Mouse (Mus musculus) thymus, postnatal 14 days (tissue): ENCODE measurements around the gene H2-K1.
"Not testable (repeated sequence)": the region's sequence is repeated elsewhere in the genome, so short reads cannot be mapped to it uniquely, and the experiment has no call there.

Experiments
- DNase-seq: peaks from one replicate; pipeline ENCODE4 v3.0.0; 2021

The H2-K1 gene

DNA sequence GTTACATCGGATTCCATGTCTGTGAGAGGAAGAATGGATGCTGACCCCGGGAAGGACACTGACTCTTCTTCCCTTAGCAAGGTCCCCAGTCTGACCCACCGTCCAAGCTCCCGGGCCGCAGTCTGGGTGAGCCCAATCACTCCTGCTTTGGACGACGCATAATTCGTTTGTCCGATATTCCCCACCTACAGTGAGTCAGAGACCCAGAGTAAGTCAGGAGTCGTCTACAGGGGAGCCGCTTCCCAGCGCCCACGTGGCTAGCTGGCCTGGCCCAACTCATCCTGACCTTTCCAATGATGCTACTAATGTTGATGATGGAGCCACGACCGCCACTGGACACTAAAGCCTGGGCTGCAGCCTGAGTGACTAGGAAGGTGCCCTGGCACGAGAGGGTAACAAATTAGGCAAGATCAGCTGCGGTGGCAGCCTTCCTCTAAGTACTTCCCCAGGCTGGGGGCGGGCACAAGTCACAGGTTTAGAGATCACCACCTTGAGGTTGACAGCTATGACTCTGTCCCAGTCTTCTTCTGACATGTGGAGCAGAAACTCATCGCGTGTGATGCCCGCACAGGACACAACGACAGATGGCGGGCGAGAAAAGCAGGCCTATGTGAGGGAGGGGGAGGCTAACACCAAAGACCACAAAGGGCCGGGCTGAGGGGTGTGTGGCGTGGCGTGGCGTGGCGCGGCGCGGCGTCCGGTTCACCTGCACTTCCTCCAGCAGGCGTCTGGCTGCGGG is 26.9 kb upstream of the H2-K1 start:
- peak; percentile 69 for DNase-seq

DNA sequence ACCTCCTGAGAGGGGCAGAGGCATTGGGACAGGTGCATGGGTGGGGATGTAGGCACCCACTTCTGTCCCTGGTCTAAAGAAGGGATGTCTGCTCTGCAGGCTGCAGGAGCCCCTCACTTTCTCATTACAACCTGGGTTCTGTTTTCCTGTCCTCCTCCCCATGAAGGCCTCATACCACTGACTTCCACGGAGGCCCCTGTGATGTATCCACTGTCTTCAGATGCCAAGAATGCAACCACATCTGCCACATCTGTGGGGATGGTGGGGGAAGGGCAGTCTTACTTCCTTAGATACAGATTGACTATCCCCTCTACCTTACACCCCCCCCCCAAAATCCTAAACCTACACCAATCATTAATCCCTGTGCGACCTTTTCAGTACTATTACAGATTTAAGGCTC is 26.1 kb upstream of the H2-K1 start:
- no peak for DNase-seq

DNA sequence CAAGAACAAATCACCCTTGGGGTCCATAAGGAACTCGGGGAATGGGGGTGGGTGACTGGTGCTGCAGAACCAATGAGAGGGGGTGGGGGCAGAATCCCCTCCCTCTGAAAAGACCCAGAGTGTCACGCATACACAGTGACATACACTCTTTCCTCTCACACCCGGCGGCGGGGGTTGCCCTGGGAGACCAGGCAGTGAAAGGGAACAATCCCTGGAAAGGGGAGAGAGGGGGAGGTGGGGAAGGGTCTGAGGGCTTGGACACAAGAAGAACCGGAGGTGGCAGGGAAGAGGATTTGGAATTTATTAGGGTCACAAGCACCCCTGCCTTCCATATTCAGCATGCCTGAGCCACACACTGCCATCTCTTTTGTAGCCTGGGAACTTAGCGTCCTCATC is 25.6 kb upstream of the H2-K1 start:
- DNase-seq, result no peak

DNA sequence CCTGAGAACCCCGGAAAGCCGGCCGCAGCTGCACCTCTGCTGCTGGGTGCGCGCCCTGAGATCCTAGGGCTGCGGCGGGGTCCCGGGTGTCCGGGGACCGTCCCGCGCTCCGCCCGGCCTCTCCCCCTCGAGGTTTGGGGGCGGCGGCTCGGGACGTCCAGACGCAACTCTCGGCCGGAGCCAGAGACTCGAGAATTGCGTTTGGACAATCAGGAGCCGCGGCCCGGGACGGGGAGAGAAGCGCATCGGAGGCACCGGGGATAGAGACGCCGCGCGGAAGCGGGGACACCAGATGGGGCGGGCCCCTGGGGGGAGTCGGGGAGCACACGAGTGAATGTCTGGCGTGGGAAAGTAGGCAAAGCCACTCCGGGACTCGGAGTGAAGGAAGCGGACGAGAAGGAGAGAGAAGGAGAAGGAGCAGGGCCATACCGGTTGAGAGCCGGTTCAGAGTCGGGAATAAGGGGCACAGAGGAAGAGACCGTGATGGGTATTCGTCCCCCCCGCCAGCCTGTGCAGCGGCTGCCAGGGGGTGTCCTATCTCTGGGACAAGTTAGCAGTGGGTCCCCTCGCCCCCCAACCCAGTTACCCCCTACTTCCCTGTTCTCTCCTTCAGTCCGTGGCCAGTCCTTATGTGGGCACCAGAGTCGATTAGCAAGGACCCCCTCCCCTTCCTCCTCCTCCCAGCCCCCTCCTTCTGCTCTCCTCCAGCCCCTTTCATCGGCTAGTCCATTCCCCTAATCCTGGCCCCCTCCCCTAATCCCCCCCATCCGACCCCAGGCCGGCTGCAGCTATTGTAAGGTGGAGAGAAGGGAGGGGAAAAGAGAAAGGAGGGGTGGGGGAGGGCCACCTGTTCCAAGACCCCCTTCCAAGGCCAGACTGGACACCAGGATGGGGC is 25.0 kb upstream of the H2-K1 start:
- no peak for DNase-seq

DNA sequence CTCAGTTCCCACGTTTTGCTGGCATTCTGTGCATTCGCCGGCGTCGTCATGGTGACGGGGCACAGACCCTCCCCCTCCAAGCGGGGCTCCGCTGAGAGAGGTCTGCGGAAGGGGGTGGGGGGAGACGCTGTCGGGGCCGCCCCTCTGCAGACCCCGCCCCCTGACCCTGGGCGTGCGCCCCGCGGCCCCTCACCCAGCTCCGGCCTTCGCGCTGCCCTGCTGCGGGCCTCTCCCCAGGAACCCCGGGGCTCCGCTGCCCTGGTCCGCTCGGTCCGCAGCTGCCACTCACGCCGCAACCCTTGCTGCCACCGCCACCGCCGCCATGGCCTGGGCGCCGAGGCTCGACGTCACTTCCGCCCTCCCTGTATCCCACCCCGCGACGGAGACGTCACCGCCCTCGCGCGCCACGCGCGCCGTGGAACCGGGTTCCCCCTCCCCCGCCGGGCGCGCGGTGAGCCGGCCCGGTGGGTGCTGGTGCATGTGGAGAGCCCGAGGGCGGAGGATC is 24.2 kb upstream of the H2-K1 start, which contains the start of gene Ring1:
Gene Ring1 (minus strand): TSS at position 364 of the 505 bp plus-strand sequence.
- DNase-seq, result peak; percentile 93

DNA sequence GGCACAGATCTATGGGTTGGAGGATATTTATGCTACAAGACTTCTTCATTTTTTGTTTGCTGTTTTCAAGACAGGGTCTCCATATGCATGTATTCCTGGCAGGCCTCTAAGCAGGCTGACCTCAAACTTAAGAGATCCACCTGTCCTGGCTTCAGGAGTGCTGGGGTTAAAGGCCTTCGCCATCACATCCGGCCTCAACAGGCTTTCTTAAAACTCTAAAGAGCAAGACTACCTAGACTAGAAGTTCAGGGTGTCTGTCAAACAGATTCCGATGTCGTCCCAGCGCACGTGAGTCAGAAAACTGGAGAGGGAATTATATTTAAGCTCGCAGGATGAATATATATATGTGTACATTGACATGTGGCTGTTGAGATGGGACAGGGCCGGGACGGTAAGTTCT is 23.5 kb upstream of the H2-K1 start:
- no peak for DNase-seq

DNA sequence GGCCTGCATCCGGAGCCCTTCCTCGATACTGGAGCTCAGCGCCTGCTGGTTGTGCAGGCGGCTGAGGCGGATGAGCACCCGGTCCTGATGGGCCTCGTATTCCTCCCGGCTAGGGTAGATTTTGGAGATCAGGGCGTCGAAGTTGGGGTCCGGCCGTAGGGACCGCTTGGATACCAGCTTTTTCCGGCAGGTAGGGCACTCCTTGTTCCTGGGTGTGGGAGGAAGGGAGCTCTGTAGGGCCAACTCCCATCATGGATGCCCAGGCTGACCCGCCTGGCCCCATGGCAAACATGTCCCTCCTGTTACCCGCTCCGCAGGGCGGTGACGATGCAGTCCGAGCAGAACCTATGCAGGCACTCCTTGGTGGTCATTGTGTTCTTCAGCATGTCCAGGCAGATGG is 22.8 kb upstream of the H2-K1 start:
- DNase-seq, result no peak

DNA sequence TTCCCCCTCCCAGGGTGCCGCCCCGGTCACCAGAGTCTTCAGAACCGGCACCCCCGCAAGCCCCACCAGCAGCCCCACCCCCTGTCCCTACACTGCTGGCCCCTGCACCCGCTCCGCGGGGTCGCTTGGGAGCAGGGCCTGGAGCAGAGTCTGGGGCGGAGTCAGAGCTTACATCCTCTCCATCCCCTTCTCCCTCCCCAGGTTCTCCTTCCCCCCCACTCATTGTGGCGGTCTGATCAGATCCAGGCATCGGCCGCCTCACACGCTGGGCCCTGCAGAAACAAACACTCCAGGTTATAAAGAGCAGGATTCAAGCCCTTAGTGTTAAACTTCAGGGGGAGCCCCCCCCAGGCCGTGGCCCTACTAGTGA is 22.3 kb upstream of the H2-K1 start:
- no peak for DNase-seq

DNA sequence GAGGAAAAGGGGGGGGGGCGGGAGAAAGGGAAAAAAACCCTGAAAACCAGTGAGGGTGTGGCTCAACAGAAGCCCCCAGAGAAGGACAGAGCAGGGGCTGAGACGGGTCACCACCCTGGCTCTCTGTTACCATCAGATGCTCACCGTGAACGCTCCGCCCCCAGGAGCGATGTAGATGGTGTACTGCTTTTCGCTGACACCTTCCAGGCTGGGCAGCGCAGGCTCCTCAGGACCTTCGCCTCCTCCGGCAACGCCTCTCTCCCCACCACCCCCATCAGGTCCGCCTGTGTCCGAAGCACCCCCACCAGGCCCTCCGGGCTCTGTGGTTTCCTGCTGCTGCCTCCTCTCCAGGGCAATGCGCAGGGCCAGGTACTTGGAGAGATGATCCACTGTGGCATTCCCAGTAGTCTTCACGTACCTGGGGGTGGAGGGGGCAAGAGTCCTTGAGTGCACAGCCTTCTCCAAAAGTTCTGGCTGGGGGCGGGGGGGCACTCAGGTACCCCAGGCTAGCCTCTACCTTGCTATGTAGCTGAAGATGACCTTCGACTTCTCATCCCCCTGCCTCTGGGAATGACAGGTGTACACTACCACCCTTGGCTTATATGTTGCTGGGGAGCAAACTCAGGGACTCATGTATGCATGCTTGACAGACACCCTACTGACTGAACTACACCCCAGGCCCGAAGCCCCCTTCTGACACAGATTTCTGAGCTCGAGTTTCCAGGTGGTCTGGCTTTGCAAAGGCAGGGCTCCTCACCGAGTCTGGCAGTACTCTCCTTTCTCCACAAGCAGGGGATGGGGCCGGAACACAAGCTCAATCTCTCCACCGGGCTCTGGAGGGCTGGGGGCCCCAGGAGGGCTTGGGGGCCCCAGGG is 21.6 kb upstream of the H2-K1 start:
- no peak for DNase-seq

DNA sequence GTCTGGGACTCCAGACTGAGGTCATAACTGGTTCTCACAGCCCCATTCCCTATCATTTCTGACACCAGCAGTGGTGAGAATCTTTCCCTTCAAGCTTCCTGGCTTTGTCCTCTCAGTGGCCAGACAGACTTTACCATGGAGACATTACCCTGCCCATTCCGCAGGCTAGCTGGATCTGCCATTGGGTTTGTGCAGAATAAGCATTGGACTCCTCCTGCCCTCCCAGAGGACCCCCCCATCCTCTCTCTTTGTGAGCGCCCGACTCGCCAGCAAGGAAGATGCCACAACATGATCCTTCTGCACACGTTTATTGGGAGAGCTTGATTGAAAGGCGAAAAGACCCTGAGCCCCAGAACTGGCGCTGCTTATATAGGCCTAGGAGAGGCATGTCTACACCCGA is 13.3 kb upstream of the H2-K1 start:
- no peak for DNase-seq

DNA sequence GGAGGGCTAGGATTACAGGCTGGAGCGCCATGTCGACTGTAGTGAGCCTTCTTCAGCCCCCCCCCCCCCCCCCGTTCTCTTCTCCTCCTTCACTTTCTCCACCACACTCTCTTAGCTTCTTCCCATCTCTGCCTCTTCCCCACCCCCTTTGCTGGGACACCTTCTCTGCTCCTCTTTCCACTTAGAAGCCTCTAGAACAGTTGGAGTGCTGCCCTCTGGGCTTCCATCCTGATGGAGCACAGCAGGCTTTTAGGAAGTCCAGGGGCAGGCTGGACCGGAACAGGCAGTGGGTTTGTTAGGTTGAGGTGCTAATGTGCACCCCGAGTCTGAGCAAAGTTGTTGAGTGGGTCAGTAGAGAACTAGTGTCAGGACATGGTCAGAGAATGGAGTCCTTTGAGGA is 10.0 kb upstream of the H2-K1 start:
- no peak for DNase-seq

DNA sequence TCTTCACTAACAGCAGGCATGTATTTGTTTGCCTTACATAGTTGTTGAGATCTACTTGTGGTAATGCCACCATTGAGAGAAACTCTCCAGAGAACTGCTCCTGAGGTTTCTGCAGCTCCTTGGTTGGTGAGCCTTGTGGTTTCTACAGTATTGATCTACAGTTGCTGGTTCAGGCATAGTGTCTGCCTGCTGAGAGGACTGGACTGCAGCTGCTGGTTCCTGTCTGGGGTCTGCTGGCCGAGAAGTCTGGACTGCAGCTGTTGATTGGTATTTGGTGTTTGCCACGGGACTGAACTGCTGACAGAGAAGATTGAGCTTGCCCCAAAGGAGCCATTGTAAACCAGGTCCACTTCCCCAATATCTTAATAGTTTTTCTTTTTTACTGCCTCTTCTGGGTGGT is 6.4 kb upstream of the H2-K1 start:
- no peak for DNase-seq

DNA sequence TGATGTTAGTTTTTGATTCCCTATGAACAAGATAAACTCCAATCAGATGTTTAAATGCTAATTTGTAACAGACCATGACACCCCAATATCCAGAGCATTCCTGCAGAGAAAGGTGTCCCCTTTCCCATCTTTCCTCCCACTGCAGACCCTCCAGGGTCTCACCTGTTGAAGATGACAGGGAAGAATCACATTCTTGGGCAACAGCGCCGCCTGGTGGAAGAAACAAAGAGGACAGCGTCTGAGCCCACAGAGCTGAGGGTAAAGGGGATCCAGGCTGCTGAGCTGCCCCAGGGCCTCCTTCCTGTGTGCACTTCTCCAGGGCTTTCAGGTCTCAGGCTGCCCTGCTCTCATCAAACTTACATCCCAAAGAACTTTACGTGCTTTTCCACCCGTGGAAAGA is 3.3 kb upstream of the H2-K1 start:
- DNase-seq, result peak; percentile 74

DNA sequence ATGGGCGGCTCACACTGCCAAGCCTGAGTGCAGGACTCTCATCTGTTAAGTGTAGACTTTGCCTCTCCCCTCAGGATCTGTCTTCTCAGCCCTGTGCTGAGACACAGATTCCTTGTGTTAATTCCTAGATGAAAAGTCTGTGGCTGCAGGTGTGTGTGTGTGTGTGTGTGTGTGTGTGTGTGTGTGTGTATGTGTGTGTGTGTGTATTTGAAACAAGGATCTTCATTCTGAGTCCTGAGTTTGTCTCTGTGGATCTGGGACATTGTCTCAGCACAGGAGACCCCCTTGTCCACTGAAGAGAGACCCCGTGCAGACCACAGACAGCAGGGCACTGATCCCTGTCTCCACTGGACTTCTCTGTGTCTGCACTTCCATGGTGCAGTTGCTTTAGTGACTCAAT is 649 bp upstream of the H2-K1 start:
- DNase-seq, result not testable (repeated sequence)

DNA sequence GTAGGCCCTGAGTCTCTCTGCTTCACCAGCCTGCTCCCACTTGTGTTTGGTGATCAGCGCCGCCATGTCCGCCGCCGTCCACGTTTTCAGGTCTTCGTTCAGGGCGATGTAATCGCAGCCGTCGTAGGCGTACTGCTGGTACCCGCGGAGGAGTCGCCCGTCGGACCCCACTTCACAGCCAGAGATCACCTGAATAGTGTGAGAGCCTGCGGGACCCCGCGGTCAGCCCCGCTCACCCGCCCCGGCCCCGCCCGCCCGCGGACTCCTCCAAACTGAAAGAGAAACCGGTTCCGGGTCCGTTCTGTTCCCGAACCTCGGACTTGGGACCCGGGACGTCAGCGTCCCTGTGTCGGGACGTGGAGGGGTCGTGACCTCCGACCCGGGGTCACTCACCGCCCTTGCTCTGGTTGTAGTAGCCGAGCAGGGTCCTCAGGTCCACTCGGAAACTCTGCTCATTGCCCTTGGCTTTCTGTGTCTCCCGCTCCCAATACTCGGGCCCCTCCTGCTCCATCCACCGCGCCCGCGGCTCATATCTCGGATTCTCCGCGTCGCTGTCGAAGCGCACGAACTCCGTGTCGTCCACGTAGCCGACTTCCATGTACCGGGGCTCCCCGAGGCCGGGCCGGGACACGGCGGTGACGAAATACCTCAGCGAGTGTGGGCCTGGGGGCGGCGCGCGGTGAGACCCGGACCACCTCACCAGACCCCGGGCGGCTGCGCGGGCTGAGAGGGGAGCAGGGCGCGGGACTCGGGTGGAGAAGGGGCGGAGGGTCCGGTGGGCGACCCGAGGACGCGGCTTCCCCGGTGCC is 602 bp downstream of the H2-K1 start:
- peak; percentile 26 for DNase-seq

DNA sequence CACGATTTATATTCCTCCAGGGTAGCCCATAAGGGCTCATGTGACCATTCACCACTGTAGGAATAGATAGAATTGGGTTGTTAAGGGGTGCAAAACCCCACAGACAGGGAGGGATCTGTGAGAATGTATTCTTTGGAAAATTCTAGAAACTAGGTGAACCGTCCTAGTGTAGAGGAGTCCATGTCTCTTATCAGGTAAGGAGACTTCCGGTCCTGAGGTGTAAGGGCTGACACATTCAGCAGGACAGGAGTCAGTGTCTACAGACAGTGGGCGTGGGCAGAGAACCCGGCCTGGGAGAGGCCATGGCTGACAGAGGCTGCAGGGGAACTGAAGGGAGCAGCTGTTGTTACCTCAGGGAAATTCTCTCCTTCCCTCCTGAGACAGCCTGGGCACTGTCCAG is 1.4 kb downstream of the H2-K1 start:
- not testable (repeated sequence) for DNase-seq

DNA sequence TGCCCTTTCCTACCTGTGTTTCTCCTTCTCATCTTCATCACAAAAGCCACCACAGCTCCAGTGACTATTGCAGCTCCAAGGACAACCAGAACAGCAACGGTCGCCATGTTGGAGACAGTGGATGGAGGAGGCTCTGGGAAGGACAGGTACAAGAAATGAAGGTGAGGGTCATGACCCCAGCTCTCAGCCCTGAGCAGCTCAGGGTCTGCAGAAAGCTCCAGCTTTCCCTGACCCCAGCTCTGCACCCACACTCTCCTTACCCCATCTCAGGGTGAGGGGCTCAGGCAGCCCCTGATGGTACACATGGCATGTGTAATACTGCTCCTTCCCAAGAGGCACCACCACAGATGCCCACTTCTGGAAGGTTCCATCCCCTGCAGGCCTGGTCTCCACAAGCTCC is 3.1 kb downstream of the H2-K1 start:
- DNase-seq, result not testable (repeated sequence)

DNA sequence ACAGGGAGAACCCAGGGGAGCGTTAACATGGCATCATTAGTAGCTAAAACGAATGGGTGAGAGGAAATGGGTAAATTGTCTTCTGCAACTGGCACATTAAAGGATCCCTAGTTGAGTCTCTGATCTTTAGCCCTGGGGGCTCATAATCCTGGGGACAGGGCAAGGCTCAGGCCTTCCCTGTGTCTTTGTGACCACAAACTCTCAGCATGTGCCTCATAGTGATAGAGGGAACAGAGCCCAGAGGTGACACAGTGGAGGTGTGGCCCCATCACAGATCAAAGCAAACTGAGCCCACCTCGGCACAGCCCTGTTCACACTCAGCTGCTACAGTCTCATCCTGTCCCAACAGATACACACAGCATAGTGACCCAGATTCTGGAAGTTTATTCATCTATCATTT is 4.5 kb downstream of the H2-K1 start:
- DNase-seq, result no peak

DNA sequence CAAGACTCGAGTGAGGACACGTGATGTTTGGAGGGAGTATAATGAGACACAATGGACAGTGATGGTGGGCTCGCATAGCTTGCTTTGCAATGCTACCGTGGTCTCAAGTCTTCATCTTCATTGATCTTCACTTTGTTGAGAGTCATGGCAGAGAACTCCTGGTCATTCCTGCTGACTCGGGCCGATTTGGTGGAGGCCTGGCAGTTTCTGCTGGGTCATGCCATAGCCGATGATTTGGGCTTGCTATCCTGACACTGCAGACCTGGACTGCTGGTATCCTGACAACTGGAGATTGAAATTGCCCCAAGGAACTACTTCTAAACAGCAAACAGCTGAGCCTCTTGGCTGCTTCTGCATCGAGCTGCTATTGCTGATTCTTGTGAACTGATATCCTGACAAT is 5.2 kb downstream of the H2-K1 start:
- DNase-seq, result no peak

DNA sequence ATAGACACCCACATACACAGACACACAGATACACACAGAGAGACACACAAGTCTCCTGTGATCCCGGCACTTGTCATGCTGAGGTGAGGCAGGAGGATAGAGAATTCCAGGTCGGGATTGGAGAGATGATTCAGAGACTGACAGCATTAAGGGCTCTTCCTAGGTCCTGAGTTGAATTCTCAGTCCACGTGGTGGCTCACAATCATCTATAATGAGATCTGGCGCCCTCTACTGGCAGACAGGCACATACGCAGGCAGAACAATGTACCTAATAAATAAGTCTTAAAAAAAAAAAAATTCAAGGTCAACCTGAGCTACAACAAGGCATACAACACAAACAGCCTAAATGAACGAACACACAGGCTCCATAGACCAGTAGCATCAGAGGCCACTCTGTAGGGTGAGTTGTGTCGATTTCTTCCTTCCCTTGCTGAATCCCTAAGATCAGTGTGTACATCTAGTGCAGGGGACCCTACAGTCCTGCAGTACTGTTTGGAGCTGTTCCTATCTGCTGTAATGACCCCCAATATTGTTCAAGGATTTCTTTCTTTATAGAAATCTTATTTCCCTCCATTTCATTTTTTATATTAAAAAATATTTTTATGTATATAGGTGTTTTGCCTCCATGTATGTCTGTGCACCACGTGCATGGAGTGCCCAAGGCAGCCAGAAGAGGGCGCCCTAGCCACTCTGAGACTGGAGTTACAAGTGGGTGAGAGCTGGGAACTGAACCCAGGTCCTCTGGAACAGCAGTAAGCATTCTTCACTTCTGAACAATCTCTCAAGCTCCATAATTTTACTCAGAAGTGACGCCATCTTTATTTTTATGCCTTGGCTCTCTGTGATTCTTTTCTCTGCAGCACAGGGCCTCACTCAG is 8.1 kb downstream of the H2-K1 start:
- DNase-seq, result peak; percentile 62

DNA sequence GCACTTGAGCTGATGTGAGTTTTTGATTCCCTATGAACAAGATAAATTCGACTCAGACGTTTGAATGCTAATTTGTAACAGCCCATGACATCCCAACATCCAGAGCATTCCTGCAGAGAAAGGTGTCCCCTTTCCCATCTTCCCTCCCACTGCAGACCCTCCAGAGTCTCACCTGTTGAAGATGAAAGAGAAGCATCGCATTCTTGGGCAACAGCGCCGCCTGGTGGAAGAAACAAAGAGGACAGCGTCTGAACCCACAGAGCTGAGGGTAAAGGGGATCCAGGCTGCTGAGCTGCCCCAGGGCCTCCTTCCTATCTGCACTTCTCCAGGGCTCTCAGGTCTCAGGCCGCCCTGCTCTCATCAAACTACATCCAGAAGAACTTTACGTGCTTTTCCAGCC is 18.0 kb downstream of the H2-K1 start:
- DNase-seq, result peak; percentile 83
